Mouse (Mus musculus) stomach, embryonic 15.5 days (tissue): ENCODE results near the gene Rtp1. TPM values are rescaled to one million over a fixed set of nuclear protein-coding genes. Genes with fewer than 3 reads are reported as not detected.

ENCODE experiments used
- ATAC-seq: fragments of 200-750 bp; cut with Nextera tagmentation; 2 replicates; pipeline ENCODE4 v1.8.0; 2017; ENCODE audit warnings: low read depth, moderate number of reproducible peaks, moderate TSS enrichment; ENCODE audit not compliant: insufficient read depth, low FRiP score
- H3K27ac ChIP-seq: fragments of 300-500 bp; sonication (generic); 2 replicates; pipeline ENCODE4 v1.5.1; 2015; ENCODE audit warnings: mild to moderate bottlenecking, inconsistent platforms
- H3K27me3 ChIP-seq: fragments of 300-500 bp; sonication (generic); replicated peaks from 2 replicates; pipeline ENCODE4 v1.6.1; 2015; ENCODE audit warnings: inconsistent platforms
- H3K36me3 ChIP-seq: fragments of 300-500 bp; sonication (generic); 2 replicates; pipeline ENCODE4 v1.6.1; 2015; ENCODE audit warnings: inconsistent platforms
- H3K4me1 ChIP-seq: fragments of 300-500 bp; sonication (generic); 2 replicates; pipeline ENCODE4 v1.6.1; 2015; ENCODE audit warnings: inconsistent platforms
- H3K4me2 ChIP-seq: fragments of 300-500 bp; sonication (generic); 2 replicates; pipeline ENCODE4 v1.6.1; 2015; ENCODE audit warnings: mild to moderate bottlenecking, inconsistent platforms
- H3K4me3 ChIP-seq: fragments of 300-500 bp; sonication (generic); replicated peaks from 2 replicates; pipeline ENCODE4 v1.5.1; 2015; ENCODE audit warnings: inconsistent platforms
- H3K9ac ChIP-seq: fragments of 300-500 bp; sonication (generic); 2 replicates; pipeline ENCODE4 v1.6.1; 2015; ENCODE audit warnings: inconsistent platforms
- H3K9me3 ChIP-seq: fragments of 300-500 bp; sonication (generic); 2 replicates; pipeline ENCODE4 v1.6.1; 2016; ENCODE audit warnings: inconsistent platforms
- WGBS: fragments of 180-500 bp; shearing (Covaris S2); methylation state at CpG from one replicate; pipeline ENCODE4 v1.1.7; 2015; 5-methylcytosine and 5-hydroxymethylcytosine counted together
- polyA plus RNA-seq: library from polyadenylated mRNA; unstranded; fragments of >200 nt; fragmentation: Nextera tagmentation; extraction: Ambion mirVana; gene quantifications from 2 replicates; pipeline ENCODE4 v1.2.1, GENCODE M21; 2015

Gene Rtp1
- polyA plus RNA-seq, 1 experiment from 2014 or later, result not detected

DNA sequence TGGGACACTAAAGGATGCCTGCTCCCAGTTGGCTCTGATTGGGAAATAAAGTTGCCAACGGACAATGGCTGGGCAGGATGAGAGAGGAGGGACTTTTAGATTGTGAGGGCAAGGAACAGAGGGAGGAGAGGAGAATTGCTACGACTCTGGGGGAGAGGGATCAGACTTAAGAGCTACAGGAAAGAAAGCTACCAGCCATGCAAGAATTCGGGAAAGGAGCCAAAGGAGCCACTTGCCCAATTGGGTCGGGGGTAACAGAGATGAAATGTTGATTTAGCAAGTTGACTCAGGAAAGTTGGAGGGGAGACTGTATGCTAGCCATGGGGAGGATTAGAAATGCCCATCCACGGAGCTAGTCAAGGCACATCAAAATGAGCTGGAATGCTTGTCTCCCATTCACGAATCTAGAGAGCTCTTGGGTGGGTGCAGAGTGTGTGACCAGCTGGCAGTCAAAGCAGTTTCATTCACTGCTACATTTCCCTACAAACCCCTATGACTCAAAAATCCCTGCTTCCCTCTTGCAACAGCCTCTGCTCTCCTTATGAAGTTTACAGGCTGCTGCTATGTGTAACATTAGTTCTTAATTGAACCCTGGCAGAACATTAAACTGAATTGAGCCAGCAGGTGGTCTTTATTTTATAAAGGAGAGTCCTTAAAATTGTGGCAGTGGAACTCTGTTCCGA is 30.1 kb downstream of the Rtp1 start:
- Histone ChIP-seq H3K4me1 (no peaks in the 10 kb centered on the region), H3K27ac (no peak overlapping the region), H3K9ac (no peak overlapping the region), H3K4me3 (no peak overlapping the region), H3K27me3 (no peaks in the 10 kb centered on the region), H3K9me3 (no peaks in the 10 kb centered on the region), H3K4me2 (no peak overlapping the region), H3K36me3 (no peaks in the 10 kb centered on the region)
- ATAC-seq, result no peak
- 49% methylated on average over 7 of the region's 7 CpGs for WGBS

DNA sequence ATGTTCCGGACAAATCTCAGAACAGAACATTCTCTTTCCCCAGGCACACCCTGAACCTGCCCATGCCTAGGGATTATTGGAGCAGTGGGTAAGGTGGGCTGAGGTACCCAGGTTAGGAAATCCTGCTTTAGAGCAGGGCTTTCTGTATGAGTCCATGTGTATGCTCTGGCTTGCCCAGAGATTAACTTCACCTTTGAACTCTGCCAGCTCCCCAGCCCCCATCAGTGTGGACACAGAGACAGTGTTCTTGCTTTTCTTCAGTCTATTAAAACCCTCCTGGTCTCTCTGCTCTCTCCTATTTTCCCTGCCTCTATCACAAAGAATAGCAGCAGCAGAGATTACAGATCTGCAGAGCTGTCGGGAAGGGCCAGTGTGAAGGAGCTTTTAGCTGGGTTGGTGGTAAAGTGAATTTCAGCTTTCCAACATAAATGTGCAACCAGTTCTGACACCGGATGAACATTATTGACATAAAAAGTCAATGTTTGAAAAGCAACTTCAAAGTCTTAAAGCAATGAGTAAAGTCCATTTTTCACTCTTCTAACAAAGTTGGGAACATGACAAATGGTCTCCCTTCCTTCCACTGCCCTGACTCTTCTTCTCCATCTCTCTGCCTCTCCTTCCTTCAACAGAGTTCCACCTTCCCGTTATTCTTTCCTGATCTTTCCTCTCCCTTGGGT is 34.9 kb downstream of the Rtp1 start:
- Histone ChIP-seq H3K4me3 (no peak overlapping the region), H3K36me3 (no peaks in the 10 kb centered on the region), H3K27ac (no peak overlapping the region), H3K4me1 (no peaks in the 10 kb centered on the region), H3K9me3 (no peaks in the 10 kb centered on the region), H3K9ac (no peak overlapping the region), H3K4me2 (no peak overlapping the region), H3K27me3 (no peaks in the 10 kb centered on the region)
- ATAC-seq, result no peak
- WGBS, result 54% methylated on average over 4 of the region's 4 CpGs

GRCm38 (mm10) chr16:23471551-23471950 is 42.6 kb downstream of the Rtp1 start:
- Histone ChIP-seq H3K27ac (no peak overlapping the region), H3K4me3 (no peak overlapping the region), H3K36me3 (no peaks in the 10 kb centered on the region), H3K27me3 (no peaks in the 10 kb centered on the region), H3K9ac (no peak overlapping the region), H3K9me3 (no peaks in the 10 kb centered on the region), H3K4me2 (no peak overlapping the region), H3K4me1 (no peaks in the 10 kb centered on the region)
- WGBS, result 89% methylated on average over 6 of the region's 6 CpGs
- no peak for ATAC-seq

DNA sequence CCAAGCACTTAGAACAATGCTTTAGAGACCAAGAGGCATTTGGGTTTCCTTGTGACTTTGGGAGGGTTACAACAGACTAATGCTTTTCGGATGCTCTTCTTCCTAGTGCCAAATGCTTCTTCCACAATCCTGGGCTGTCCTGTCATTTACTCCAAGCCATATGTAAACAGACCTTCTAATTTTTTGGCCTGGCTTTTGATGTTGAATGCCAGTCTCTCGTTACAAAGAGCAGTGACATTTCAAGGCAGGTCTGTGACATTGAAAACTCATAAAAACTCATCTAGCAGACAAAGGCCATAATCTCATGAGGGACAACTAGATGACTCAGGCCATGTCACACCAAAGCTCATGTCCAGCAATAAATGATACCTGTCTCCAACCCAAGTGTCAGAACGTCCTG is 43.1 kb downstream of the Rtp1 start:
- Histone ChIP-seq H3K4me3 (no peak overlapping the region), H3K9ac (no peak overlapping the region), H3K36me3 (no peaks in the 10 kb centered on the region), H3K27ac (no peak overlapping the region), H3K4me1 (no peaks in the 10 kb centered on the region), H3K9me3 (no peaks in the 10 kb centered on the region), H3K27me3 (no peaks in the 10 kb centered on the region), H3K4me2 (no peak overlapping the region)
- 53% methylated on average over 3 of the region's 3 CpGs for WGBS
- ATAC-seq, result no peak

GRCm38 (mm10) chr16:23475651-23476050 is 46.7 kb downstream of the Rtp1 start:
- H3K27me3 ChIP-seq, result no peaks in the 10 kb centered on the region
- no peaks in the 10 kb centered on the region for H3K4me1 ChIP-seq
- 85% methylated on average over 4 of the region's 4 CpGs for WGBS
- H3K4me2 ChIP-seq, result no peak overlapping the region
- H3K4me3 ChIP-seq, result no peak overlapping the region
- ATAC-seq, result no peak
- H3K36me3 ChIP-seq, result no peaks in the 10 kb centered on the region
- no peak overlapping the region for H3K9ac ChIP-seq
- no peaks in the 10 kb centered on the region for H3K9me3 ChIP-seq
- no peak overlapping the region for H3K27ac ChIP-seq

- no peak for ATAC-seq
Observed at GRCm38 (mm10) chr16:23476598-23476997, 47.7 kb downstream of the Rtp1 start.

DNA sequence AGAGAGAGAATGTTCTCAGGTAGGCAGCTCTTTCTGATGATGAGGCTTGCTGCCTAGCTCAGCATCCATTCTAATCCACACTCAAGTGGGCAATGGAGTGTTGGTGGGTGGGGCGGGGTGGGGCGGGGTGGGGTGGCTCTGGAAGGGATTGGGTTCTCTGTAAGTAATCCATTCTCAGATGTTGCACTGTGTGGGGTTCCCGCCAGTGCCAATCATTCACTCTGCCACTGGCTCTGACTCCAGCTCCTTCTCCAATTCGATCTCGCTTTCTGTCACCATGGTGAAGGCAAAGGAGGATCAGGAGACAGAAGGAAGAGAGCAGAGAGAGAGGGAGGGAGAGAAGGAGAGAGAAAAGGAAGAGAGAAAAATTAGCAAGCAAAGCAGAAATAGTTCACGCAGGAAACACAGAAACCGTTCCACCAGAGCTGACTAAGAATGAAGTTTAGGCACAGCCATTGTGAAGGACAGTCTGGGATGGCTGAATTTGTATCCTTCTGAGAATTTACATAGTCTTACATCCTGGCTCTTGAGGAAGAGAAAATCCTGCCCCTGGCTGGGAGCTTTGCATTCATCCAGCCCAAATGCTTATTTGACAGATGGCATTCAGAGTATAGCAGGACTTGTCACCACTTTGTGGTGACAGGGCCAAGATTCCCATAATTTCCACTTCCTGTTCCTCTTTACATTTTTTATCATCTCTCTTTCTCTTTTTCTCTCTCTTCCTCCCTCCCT is 51.1 kb downstream of the Rtp1 start:
- 75% methylated on average over 7 of the region's 7 CpGs for WGBS

More at GRCm38 (mm10) chr16:23476598-23476997, 47.7 kb downstream of the Rtp1 start:
- Histone ChIP-seq H3K27me3 (no peaks in the 10 kb centered on the region), H3K36me3 (no peaks in the 10 kb centered on the region), H3K4me1 (no peaks in the 10 kb centered on the region), H3K9me3 (no peaks in the 10 kb centered on the region), H3K9ac (no peak overlapping the region), H3K4me3 (no peak overlapping the region), H3K4me2 (no peak overlapping the region), H3K27ac (no peak overlapping the region)

GRCm38 (mm10) chr16:23482218-23482617 is 53.3 kb downstream of the Rtp1 start:
- Histone ChIP-seq H3K27ac (no peak overlapping the region), H3K4me2 (no peak overlapping the region), H3K36me3 (no peaks in the 10 kb centered on the region), H3K9me3 (no peaks in the 10 kb centered on the region), H3K9ac (no peak overlapping the region), H3K4me3 (no peak overlapping the region), H3K27me3 (no peaks in the 10 kb centered on the region), H3K4me1 (no peaks in the 10 kb centered on the region)
- WGBS, result 86% methylated on average over 3 of the region's 3 CpGs
- no peak for ATAC-seq

More for the DNA sequence above, 51.1 kb downstream of the Rtp1 start:
- Histone ChIP-seq H3K36me3 (no peaks in the 10 kb centered on the region), H3K27ac (no peak overlapping the region), H3K9me3 (no peaks in the 10 kb centered on the region), H3K4me3 (no peak overlapping the region), H3K9ac (no peak overlapping the region), H3K4me2 (no peak overlapping the region), H3K27me3 (no peaks in the 10 kb centered on the region), H3K4me1 (no peaks in the 10 kb centered on the region)
- no peak for ATAC-seq

- Histone ChIP-seq H3K27ac (no peak overlapping the region), H3K4me1 (no peaks in the 10 kb centered on the region), H3K27me3 (no peaks in the 10 kb centered on the region), H3K9me3 (no peaks in the 10 kb centered on the region), H3K9ac (no peak overlapping the region), H3K36me3 (no peaks in the 10 kb centered on the region), H3K4me3 (no peak overlapping the region), H3K4me2 (no peak overlapping the region)
- WGBS, result 94% methylated on average over 12 of the region's 12 CpGs
- ATAC-seq, result no peak
Observed at GRCm38 (mm10) chr16:23482846-23483245, 53.9 kb downstream of the Rtp1 start.

- Histone ChIP-seq H3K4me2 (no peak overlapping the region), H3K9me3 (no peaks in the 10 kb centered on the region), H3K4me1 (no peaks in the 10 kb centered on the region), H3K9ac (no peak overlapping the region), H3K27me3 (no peaks in the 10 kb centered on the region), H3K4me3 (no peak overlapping the region), H3K27ac (no peak overlapping the region), H3K36me3 (no peaks in the 10 kb centered on the region)
- ATAC-seq, result no peak
- 78% methylated on average over 10 of the region's 10 CpGs for WGBS
Observed at GRCm38 (mm10) chr16:23483292-23483691, 54.4 kb downstream of the Rtp1 start.
